Mouse (Mus musculus): ENCODE measurements around the gene Ranbp3. TPM values are rescaled to one million over a fixed set of nuclear protein-coding genes. Genes with fewer than 3 reads are reported as not detected.

The Ranbp3 gene
- polyA plus RNA-seq, 1 experiment: 70.0 TPM

- no peaks in the 10 kb centered on the region for H3K79me2 ChIP-seq (ENCODE audit: control insufficient read depth, insufficient read depth)
- no peak overlapping the region for H3ac ChIP-seq (ENCODE audit: control insufficient read depth, insufficient read length)
- no peak overlapping the region for H3K4me2 ChIP-seq (ENCODE audit: low read depth)
- H3K36me3 ChIP-seq (ENCODE audit: control insufficient read depth, insufficient read depth): peaks cover 41% of the 10 kb centered on the region
- TF ChIP-seq E2F4 (IDR thresholded peaks at IDR 0.05; ENCODE audit: insufficient read depth): no peak
- TF ChIP-seq REST (IDR thresholded peaks at IDR 0.05; ENCODE audit: insufficient read depth, insufficient read length): no peak
- TF ChIP-seq POLR2A (IDR thresholded peaks at IDR 0.05; ENCODE audit: insufficient read length, low read depth): no peak
- TF ChIP-seq USF1 (IDR thresholded peaks at IDR 0.05; ENCODE audit: low read depth): no peak
- TF ChIP-seq MYOD1 (IDR thresholded peaks at IDR 0.05; ENCODE audit: control insufficient read depth in 1 of 3, insufficient read length in 2 of 3, low read depth in 2 of 3): no peak
- TF ChIP-seq CEBPB (IDR thresholded peaks at IDR 0.05; ENCODE audit: insufficient read depth, poor library complexity, severe bottlenecking): no peak
- TF ChIP-seq TCF3 (IDR thresholded peaks at IDR 0.05; ENCODE audit: insufficient read length, low read depth): no peak
- TF ChIP-seq MAX (IDR thresholded peaks at IDR 0.05; ENCODE audit: low read depth): no peak
- TF ChIP-seq SRF (IDR thresholded peaks at IDR 0.05; ENCODE audit: control insufficient read depth, insufficient read length, low read depth): no peak
- no peak for TF ChIP-seq POLR2AphosphoS2 (IDR thresholded peaks at IDR 0.05; ENCODE audit: insufficient read length, low read depth)
- no peak for TF ChIP-seq MYOG (IDR thresholded peaks at IDR 0.05; ENCODE audit: control insufficient read depth in 1 of 3, insufficient read depth in 1 of 3, insufficient read length in 2 of 3, low read depth in 2 of 3)
- TF ChIP-seq TCF12 (IDR thresholded peaks at IDR 0.05; ENCODE audit: insufficient read depth, poor library complexity, severe bottlenecking): no peak
- no peaks in the 10 kb centered on the region for H3K27me3 ChIP-seq (ENCODE audit: control insufficient read depth, insufficient read depth, insufficient read length)
- H3K4me3 ChIP-seq: no peak overlapping the region
Observed at GRCm38 (mm10) chr17:56703038-56703437, 29.9 kb downstream of the Ranbp3 start.

GRCm38 (mm10) chr17:56706515-56706914 is 33.4 kb downstream of the Ranbp3 start:
- H3K27me3 ChIP-seq (ENCODE audit: control insufficient read depth, insufficient read depth, insufficient read length): no peaks in the 10 kb centered on the region
- H3K79me2 ChIP-seq (ENCODE audit: control insufficient read depth, insufficient read depth): no peaks in the 10 kb centered on the region
- no peak overlapping the region for H3K4me3 ChIP-seq
- H3K36me3 ChIP-seq (ENCODE audit: control insufficient read depth, insufficient read depth): peaks cover 41% of the 10 kb centered on the region
- H3ac ChIP-seq (ENCODE audit: control insufficient read depth, insufficient read length): no peak overlapping the region
- H3K4me2 ChIP-seq (ENCODE audit: low read depth): no peak overlapping the region
- TF ChIP-seq TCF3 (IDR thresholded peaks at IDR 0.05; ENCODE audit: insufficient read length, low read depth) (no peak), MAX (IDR thresholded peaks at IDR 0.05; ENCODE audit: low read depth) (no peak), E2F4 (IDR thresholded peaks at IDR 0.05; ENCODE audit: insufficient read depth) (no peak), TCF12 (IDR thresholded peaks at IDR 0.05; ENCODE audit: insufficient read depth, poor library complexity, severe bottlenecking) (no peak), MYOG (IDR thresholded peaks at IDR 0.05; ENCODE audit: control insufficient read depth in 1 of 3, insufficient read depth in 1 of 3, insufficient read length in 2 of 3, low read depth in 2 of 3) (no peak), USF1 (IDR thresholded peaks at IDR 0.05; ENCODE audit: low read depth) (no peak), REST (IDR thresholded peaks at IDR 0.05; ENCODE audit: insufficient read depth, insufficient read length) (no peak), POLR2AphosphoS2 (IDR thresholded peaks at IDR 0.05; ENCODE audit: insufficient read length, low read depth) (no peak), MYOD1 (IDR thresholded peaks at IDR 0.05; ENCODE audit: control insufficient read depth in 1 of 3, insufficient read length in 2 of 3, low read depth in 2 of 3) (no peak), CEBPB (IDR thresholded peaks at IDR 0.05; ENCODE audit: insufficient read depth, poor library complexity, severe bottlenecking) (no peak), POLR2A (IDR thresholded peaks at IDR 0.05; ENCODE audit: insufficient read length, low read depth) (no peak), SRF (IDR thresholded peaks at IDR 0.05; ENCODE audit: control insufficient read depth, insufficient read length, low read depth) (no peak)

GRCm38 (mm10) chr17:56708692-56709091 is 35.6 kb downstream of the Ranbp3 start:
- H3K4me2 ChIP-seq (ENCODE audit: low read depth): no peak overlapping the region
- TF ChIP-seq MAX (IDR thresholded peaks at IDR 0.05; ENCODE audit: low read depth) (no peak), MYOD1 (IDR thresholded peaks at IDR 0.05; ENCODE audit: control insufficient read depth in 1 of 3, insufficient read length in 2 of 3, low read depth in 2 of 3) (no peak), POLR2A (IDR thresholded peaks at IDR 0.05; ENCODE audit: insufficient read length, low read depth) (no peak), REST (IDR thresholded peaks at IDR 0.05; ENCODE audit: insufficient read depth, insufficient read length) (no peak), TCF3 (IDR thresholded peaks at IDR 0.05; ENCODE audit: insufficient read length, low read depth) (no peak), TCF12 (IDR thresholded peaks at IDR 0.05; ENCODE audit: insufficient read depth, poor library complexity, severe bottlenecking) (no peak), POLR2AphosphoS2 (IDR thresholded peaks at IDR 0.05; ENCODE audit: insufficient read length, low read depth) (no peak), USF1 (IDR thresholded peaks at IDR 0.05; ENCODE audit: low read depth) (no peak), E2F4 (IDR thresholded peaks at IDR 0.05; ENCODE audit: insufficient read depth) (no peak), CEBPB (IDR thresholded peaks at IDR 0.05; ENCODE audit: insufficient read depth, poor library complexity, severe bottlenecking) (no peak), SRF (IDR thresholded peaks at IDR 0.05; ENCODE audit: control insufficient read depth, insufficient read length, low read depth) (no peak), MYOG (IDR thresholded peaks at IDR 0.05; ENCODE audit: control insufficient read depth in 1 of 3, insufficient read depth in 1 of 3, insufficient read length in 2 of 3, low read depth in 2 of 3) (no peak)
- H3K36me3 ChIP-seq (ENCODE audit: control insufficient read depth, insufficient read depth): peaks cover 35% of the 10 kb centered on the region
- H3K79me2 ChIP-seq (ENCODE audit: control insufficient read depth, insufficient read depth): no peaks in the 10 kb centered on the region
- no peak overlapping the region for H3K4me3 ChIP-seq
- H3K27me3 ChIP-seq (ENCODE audit: control insufficient read depth, insufficient read depth, insufficient read length): no peaks in the 10 kb centered on the region
- H3ac ChIP-seq (ENCODE audit: control insufficient read depth, insufficient read length): no peak overlapping the region

- H3K4me2 ChIP-seq (ENCODE audit: low read depth): no peak overlapping the region
- no peaks in the 10 kb centered on the region for H3K27me3 ChIP-seq (ENCODE audit: control insufficient read depth, insufficient read depth, insufficient read length)
- no peak overlapping the region for H3K4me3 ChIP-seq
- H3K36me3 ChIP-seq (ENCODE audit: control insufficient read depth, insufficient read depth): peaks cover 29% of the 10 kb centered on the region
- H3ac ChIP-seq (ENCODE audit: control insufficient read depth, insufficient read length): no peak overlapping the region
- TF ChIP-seq E2F4 (IDR thresholded peaks at IDR 0.05; ENCODE audit: insufficient read depth) (no peak), USF1 (IDR thresholded peaks at IDR 0.05; ENCODE audit: low read depth) (no peak), REST (IDR thresholded peaks at IDR 0.05; ENCODE audit: insufficient read depth, insufficient read length) (no peak), MYOD1 (IDR thresholded peaks at IDR 0.05; ENCODE audit: control insufficient read depth in 1 of 3, insufficient read length in 2 of 3, low read depth in 2 of 3) (no peak), MAX (IDR thresholded peaks at IDR 0.05; ENCODE audit: low read depth) (no peak), POLR2AphosphoS2 (IDR thresholded peaks at IDR 0.05; ENCODE audit: insufficient read length, low read depth) (no peak), CEBPB (IDR thresholded peaks at IDR 0.05; ENCODE audit: insufficient read depth, poor library complexity, severe bottlenecking) (no peak), TCF12 (IDR thresholded peaks at IDR 0.05; ENCODE audit: insufficient read depth, poor library complexity, severe bottlenecking) (no peak), SRF (IDR thresholded peaks at IDR 0.05; ENCODE audit: control insufficient read depth, insufficient read length, low read depth) (no peak), MYOG (IDR thresholded peaks at IDR 0.05; ENCODE audit: control insufficient read depth in 1 of 3, insufficient read depth in 1 of 3, insufficient read length in 2 of 3, low read depth in 2 of 3) (no peak), TCF3 (IDR thresholded peaks at IDR 0.05; ENCODE audit: insufficient read length, low read depth) (no peak), POLR2A (IDR thresholded peaks at IDR 0.05; ENCODE audit: insufficient read length, low read depth) (no peak)
- H3K79me2 ChIP-seq (ENCODE audit: control insufficient read depth, insufficient read depth): no peaks in the 10 kb centered on the region
Observed at GRCm38 (mm10) chr17:56709708-56710107, 36.6 kb downstream of the Ranbp3 start.
